17 mouse cellular contexts compared by ENCODE assay signal in genomic region chr9:102086053-102086706, GRCm38 (mm10).
A peak's percentile ranks its signal among the peaks of the same experiment; 100 is the strongest.
DNase-seq lines count a peak whose midpoint lies in the region; ATAC-seq lines count a peak whose summit lies in the region.
"Had no signal": no experiment of that assay in that cellular context is flagged by ENCODE, and none has a peak within 500 bp of the region (broad histone marks: within the 10 kb centered on the region; RNA-seq: fewer than 3 reads in every experiment).

No protein-coding gene starts in this region.

- no peak overlapping the region for H3K27ac ChIP-seq in limb, embryonic 11.5 days (replicated peaks; ENCODE audit: low read depth, low read length)
- H3K27ac ChIP-seq: embryonic facial prominence, embryonic 15.5 days; hindbrain, embryonic 14.5 days had no signal

- peak; percentile 66 for ATAC-seq in limb, embryonic 11.5 days (ENCODE audit: insufficient number of reproducible peaks, low FRiP score, low TSS enrichment, low read depth)
- no peak for ATAC-seq in erythroid progenitor cell, adult 5-6 weeks (replicated peaks; ENCODE audit: low FRiP score, poor library complexity, severe bottlenecking)
- ATAC-seq: forebrain, embryonic 16.5 days; liver, postnatal 0 days; Patski had no signal

- intact Hi-C loops in left cerebral cortex, postnatal 10 days (cut with DNase I) = no loop called here

- peak; percentile 22 to 29 for DNase-seq in left cerebral cortex, adult 18-20 months (ENCODE audit: low spot score in 2 of 2)
- DNase-seq in left cerebral cortex, postnatal 10 days (ENCODE audit: extremely low spot score in 1 of 2, low spot score in 2 of 2) = no peak
- peak; percentile 61 for DNase-seq in hindlimb bud, embryonic 11.5 days (ENCODE audit: extremely low spot score, low read depth, low spot score)
- DNase-seq in kidney, adult 9 months = peak; percentile 18
- DNase-seq in limb, embryonic 11.5 days (ENCODE audit: low spot score) = peak; percentile 62
- no peak for DNase-seq in spleen, postnatal 10 days (ENCODE audit: low spot score in 2 of 2)
- no peak for DNase-seq in ovary, postnatal 36 days (ENCODE audit: low spot score)
- DNase-seq: cerebellum, postnatal 14 days; left cerebral cortex, postnatal 4 days; liver, postnatal 0 days had no signal

- H3K9ac ChIP-seq in limb, embryonic 11.5 days (ENCODE audit: low read length) = no peak overlapping the region
- H3K9ac ChIP-seq: embryonic facial prominence, embryonic 15.5 days; hindbrain, embryonic 14.5 days; liver, postnatal 0 days had no signal

- H3K4me1 ChIP-seq in limb, embryonic 11.5 days (ENCODE audit: control insufficient read depth, insufficient read depth, low read length) = peaks cover 11% of the 10 kb centered on the region; the same call in 1 of the 2 replicates
- H3K4me1 ChIP-seq: embryonic facial prominence, embryonic 15.5 days had no signal

- peak overlapping the region; percentile 22; the same call in 1 of the 2 replicates for H3K4me2 ChIP-seq in limb, embryonic 11.5 days (ENCODE audit: low read depth, severe bottlenecking)
- H3K4me2 ChIP-seq: embryonic facial prominence, embryonic 15.5 days; heart, embryonic 11.5 days; hindbrain, embryonic 14.5 days had no signal

- H3K36me3 ChIP-seq in limb, embryonic 11.5 days (ENCODE audit: control insufficient read depth, insufficient read depth, low read length) = no peaks in the 10 kb centered on the region
- H3K36me3 ChIP-seq: embryonic facial prominence, embryonic 15.5 days had no signal

- H3K4me3 ChIP-seq in limb, embryonic 11.5 days (ENCODE audit: low read depth, low read length) = no peak overlapping the region
- H3K4me3 ChIP-seq: embryonic facial prominence, embryonic 15.5 days had no signal

- WGBS in limb, embryonic 11.5 days = 28% methylated on average over 24 of the region's 24 CpGs

- H3K27me3 ChIP-seq in limb, embryonic 11.5 days (ENCODE audit: control insufficient read depth, insufficient read depth, low read length) = no peaks in the 10 kb centered on the region
- H3K27me3 ChIP-seq: CH12.LX; embryonic facial prominence, embryonic 15.5 days had no signal

- no peaks in the 10 kb centered on the region for H3K9me3 ChIP-seq in limb, embryonic 11.5 days (ENCODE audit: control insufficient read depth, low read length)
- H3K9me3 ChIP-seq: embryonic facial prominence, embryonic 15.5 days had no signal

Comparison
In these comparisons a context has a peak if more than half of its experiments do, and no peak if none do; other contexts are left out.
1. DNase-seq: peak in left cerebral cortex, adult 18-20 months (2 of 2), hindlimb bud, embryonic 11.5 days (single experiment), kidney, adult 9 months (single experiment) and limb, embryonic 11.5 days (single experiment); none in left cerebral cortex, postnatal 10 days (0 of 2), spleen, postnatal 10 days (0 of 2) and ovary, postnatal 36 days (single experiment).